Mouse (Mus musculus) layer of hippocampus, adult 2 months (tissue): ENCODE data around the gene Tmprss6. TPM values are rescaled to one million over a fixed set of nuclear protein-coding genes. Genes with fewer than 3 reads are reported as not detected.

Experiments
- DNase-seq, 2 experiments: peaks; one replicate each; pipeline ENCODE4 v3.0.0; 2022; ENCODE audit warnings: low spot score in 2 of 2
- H3K27ac ChIP-seq: fragments of 200-600 bp; 2 replicates; pipeline ENCODE4 v1.8.1; 2022
- H3K4me3 ChIP-seq: fragments of 200-600 bp; 2 replicates; pipeline ENCODE4 v1.8.1; 2022; ENCODE audit warnings: mild to moderate bottlenecking
- CTCF ChIP-seq: fragments of 200-600 bp; conservative IDR thresholded peaks from 2 replicates; pipeline ENCODE4 v1.8.1; 2022; ENCODE audit warnings: antibody characterized with exemption, mild to moderate bottlenecking, moderate library complexity
- total RNA-seq, 2 experiments: library from RNA; stranded (reverse); gene quantifications; 2 replicates each; pipeline ENCODE4 v1.2.3; 2021

Gene Tmprss6
- total RNA-seq, 2 experiments from 2014 or later: 1.9 to 3.0 TPM

DNA sequence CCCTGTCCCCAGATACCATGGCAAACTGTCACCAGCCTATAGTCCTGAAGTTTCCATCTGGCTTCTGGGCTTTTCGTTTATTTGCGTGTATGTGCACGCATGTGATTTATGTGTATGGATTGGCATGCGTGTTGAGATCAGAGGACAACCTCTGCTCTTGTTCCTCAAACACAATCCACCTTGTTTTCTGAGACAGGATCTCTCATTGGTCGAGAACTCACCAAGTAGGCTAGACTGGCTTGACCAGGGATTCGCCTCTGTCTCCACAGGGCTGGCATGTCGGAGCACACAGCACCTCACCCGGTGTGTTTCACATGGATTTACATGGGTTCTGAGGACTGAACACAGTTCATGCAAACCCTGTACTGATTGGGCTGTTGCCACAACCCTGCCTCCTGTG lies 54.3 kb downstream of the Tmprss6 start:
- Histone ChIP-seq H3K4me3 (no peak overlapping the region), H3K27ac (no peak overlapping the region)
- TF ChIP-seq CTCF: no peak
- DNase-seq: no peak

DNA sequence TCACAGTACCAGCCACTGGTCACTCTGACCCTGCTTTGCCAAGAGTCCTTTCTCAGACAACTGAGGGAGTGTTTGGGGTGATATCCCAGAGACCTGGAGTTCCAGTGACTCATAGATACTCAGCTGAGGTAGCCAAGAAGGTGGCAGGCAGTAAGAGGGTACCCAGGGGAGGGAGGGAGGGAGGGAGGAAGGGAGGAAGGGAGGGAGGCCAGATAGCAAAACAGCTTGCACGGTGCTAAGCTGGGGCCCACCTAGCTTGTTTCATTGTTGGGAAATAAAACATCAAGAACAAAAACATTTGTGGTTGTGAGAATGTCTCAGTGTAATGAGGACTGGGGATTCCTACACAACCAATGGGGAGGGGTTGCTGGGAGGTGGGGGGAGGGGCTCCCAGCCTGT lies 54.7 kb downstream of the Tmprss6 start:
- no peak for TF ChIP-seq CTCF
- DNase-seq: no peak
- no peak overlapping the region for H3K4me3 ChIP-seq
- H3K27ac ChIP-seq: no peak overlapping the region

DNA sequence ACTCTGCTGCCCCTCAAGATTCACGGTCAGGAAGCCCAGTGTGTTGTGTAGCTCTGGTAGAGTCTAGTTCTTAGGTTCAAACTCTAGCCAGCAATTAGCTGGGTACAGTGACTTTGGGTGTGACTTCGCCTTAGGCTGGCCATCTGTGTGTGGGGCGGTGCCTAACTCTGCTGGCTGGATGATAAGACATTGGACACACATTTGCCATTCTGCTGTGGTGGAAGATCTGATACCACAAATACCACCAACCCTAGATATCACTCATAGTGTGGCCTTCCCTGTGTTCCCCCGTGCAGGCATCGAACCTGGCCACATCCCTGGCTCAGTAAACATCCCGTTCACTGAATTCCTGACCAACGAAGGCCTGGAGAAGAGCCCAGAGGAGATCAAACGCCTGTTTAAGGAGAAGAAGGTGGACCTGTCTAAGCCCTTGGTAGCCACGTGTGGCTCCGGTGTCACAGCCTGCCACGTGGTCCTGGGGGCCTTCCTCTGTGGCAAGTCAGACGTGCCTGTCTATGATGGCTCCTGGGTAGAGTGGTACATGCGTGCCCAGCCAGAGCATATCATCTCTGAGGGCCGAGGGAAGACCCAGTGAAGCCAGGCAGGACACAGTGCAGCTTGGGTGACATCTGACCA lies 55.2 kb downstream of the Tmprss6 start:
- Histone ChIP-seq H3K4me3 (no peak overlapping the region), H3K27ac (no peak overlapping the region)
- DNase-seq: no peak
- no peak for TF ChIP-seq CTCF

DNA sequence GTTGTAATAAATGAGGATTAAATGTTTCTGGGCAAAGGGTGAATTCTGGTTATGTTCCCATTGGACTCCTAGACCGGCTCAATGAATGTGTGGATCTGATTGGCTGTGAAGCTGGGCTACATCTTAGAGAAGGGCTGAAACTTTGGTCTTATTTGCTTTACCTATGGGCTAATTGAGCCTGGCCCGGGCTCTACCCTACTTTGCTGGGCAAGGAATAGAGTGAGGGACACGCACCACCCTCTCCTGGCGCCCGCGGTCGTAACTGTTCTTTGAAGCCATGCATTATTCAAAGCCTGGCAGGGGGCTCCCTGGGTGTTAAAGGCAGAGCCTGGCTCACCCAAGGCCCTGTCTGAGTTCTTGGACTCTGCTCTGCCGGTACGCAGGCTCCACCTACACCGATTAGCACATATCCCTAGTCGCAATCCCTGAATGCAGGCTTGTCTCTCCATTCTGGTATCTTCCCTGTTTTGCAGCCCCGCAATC lies 58.8 kb downstream of the Tmprss6 start:
- DNase-seq: no peak
- no peak for TF ChIP-seq CTCF
- no peak overlapping the region for H3K27ac ChIP-seq
- peak overlapping the region; percentile 1; the same call in 1 of the 2 replicates for H3K4me3 ChIP-seq

DNA sequence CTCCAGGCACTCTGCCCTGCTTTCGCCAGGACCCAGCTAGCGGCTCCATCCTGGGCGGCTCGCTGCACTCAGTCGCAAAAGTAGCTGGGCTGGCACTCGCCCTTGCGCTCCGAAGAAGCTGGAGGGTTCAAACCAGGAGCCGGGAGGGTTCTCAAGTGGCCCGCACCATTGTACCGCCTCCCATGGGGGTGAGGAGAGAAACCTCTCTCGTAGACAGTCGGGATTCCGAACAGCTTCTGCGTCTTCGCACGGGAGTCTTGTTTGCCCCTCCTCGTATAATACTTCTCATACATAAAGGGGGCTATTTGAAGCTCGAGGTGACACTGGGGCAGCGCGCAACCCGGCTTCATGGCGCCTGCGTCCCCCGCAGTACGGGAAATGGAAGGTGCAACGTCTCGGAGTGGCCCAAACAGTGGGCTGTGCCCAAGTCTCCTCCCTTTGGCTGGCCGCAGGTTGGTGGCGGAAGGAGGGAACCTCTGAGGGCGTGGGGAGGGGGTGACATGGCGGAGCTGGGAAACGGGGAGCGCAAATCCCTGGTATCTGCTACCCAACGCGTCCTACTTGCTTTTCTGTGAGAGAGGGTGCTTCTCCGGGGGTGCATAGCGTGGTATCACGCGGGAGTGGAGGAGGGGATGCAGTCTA lies 62.0 kb downstream of the Tmprss6 start, which contains the start of gene Mpst:
Mpst (plus strand) TSS at position 124 of the 642 bp plus-strand sequence.
- peak within 1 kb of the TSS; percentile 98 for H3K27ac ChIP-seq
- no peak for TF ChIP-seq CTCF
- H3K4me3 ChIP-seq: peak within 1 kb of the TSS; percentile 82
- DNase-seq: peak; percentile 87 to 89

DNA sequence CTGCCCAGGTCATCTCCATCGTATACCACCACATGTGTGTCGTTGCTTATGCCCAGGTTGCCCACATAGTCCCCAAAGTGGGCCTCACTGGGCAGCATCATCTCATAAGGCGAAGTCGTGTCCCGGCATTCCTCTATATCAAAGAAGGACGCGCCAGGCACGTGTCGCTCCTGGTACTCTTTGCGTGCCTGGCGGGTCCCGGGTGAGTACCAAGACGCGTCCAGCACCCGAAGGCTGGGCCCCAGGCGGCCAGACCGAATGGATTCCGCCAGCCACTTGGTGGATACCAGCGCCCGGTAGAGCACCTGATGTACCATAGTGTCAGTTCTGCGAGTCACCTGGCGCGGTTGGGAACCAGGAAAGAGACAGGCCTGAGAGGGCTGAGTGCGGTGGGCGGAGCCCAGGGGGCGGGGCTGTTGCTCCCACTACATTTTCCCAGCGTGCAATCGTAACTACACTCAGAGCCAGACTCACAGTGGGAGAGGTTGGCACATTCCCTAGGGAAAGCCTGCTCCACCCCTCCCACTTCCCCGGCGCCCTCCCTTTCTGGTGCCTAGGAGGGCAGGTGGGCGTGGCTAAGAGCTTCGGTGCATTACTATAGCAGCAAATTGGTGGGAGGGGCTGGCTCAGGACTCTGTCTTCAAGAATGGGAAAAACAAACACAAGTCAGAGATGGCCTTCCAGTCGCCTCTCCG lies 62.8 kb downstream of the Tmprss6 start, which contains the start of gene Tst:
Tst (minus strand) TSS at position 391 of the 695 bp plus-strand sequence.
- TF ChIP-seq CTCF: no peak
- DNase-seq: peak; percentile 89 to 94
- H3K27ac ChIP-seq: peak within 1 kb of the TSS; percentile 98
- H3K4me3 ChIP-seq: peak within 1 kb of the TSS; percentile 82

DNA sequence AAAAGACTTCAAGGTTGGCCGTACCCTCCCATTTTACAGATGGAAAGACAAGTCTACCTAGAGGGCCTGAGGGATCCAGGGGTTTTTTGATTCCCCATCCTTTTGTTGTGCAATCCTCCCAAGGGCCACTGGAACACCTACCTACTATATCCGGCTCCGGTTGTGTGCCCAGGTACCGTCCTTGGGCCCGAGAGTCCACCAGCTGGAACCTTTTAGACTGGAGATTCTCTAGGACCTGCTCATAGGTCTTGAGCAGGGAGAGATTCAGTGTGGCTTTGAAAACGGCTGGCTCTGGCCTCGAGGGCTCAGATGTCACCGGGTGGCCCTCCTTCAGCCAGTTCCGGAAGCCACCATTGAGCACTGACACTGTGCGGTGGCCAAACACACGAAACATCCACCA lies 63.3 kb downstream of the Tmprss6 start:
- peak overlapping the region; percentile 98 for H3K27ac ChIP-seq

DNA sequence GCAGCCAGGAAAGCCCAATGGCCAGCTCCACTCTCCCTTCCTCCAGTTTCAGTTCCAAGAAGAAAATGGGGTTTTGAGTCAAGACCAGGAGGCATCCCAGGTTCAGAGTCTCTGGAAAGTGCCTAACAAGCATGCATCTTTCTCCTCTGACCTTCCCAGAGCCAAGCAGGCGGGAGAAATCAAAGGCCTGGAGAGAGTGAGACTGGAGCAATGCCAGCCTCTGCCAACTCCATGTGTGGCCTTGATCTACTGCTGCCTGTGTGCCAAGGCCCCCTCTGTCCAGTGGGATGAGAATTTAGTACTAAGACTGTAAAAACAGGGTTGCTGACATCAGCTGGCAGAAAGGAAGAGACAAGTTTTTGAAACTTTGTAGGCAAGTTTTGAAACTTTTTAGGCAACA lies 64.5 kb downstream of the Tmprss6 start:
- TF ChIP-seq CTCF: no peak
- no peak for DNase-seq
- peak overlapping the region; percentile 33; the same call in 1 of the 2 replicates for H3K4me3 ChIP-seq
- H3K27ac ChIP-seq: peak overlapping the region; percentile 98

More for the DNA sequence above, 63.3 kb downstream of the Tmprss6 start:
- no peak for DNase-seq
- no peak for TF ChIP-seq CTCF
- peak overlapping the region; percentile 82 for H3K4me3 ChIP-seq

DNA sequence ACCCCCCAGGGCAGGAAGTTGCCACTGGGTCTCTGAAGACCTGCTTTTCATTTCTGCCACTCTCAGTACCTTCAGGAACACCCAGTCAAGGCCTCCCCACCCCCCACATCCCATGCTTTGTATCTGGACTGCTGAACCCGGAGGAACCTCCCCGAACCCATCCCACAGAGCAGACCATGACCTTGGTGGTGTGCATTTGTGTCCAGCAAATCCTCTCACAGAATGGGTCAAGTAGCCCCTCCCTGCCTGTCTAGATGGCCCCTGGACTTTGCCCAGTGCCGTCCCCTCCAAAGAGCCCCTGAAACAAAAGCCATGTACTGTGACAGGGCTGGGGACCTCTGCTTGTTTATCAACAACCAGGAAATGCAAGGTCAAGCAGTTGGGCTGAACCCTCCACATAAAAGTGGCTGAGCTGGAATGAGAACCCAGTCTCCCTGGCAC lies 65.1 kb downstream of the Tmprss6 start:
- TF ChIP-seq CTCF: no peak
- DNase-seq: no peak
- Histone ChIP-seq H3K4me3 (peak overlapping the region; percentile 33; the same call in 1 of the 2 replicates), H3K27ac (peak overlapping the region; percentile 98)

DNA sequence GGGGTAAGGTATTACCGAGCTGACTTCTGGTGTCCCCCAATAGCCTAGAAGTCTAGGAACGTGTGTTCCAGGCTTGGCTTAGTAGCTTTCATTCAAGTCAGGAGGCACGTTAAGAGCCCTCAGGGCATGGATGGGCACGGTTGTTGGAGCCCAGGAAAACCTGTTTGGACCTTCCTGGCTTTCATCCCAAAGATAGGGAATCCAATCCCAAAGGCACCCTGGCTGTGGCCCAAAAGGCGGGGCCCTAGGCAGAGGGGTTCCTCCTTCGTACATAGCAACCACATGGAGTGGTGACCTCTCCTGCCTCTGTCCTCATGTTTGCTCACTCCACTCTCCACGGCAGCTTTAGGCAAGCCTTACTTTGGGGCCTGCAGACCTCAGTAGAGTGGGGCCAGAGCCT lies 66.0 kb downstream of the Tmprss6 start:
- Histone ChIP-seq H3K4me3 (no peak overlapping the region), H3K27ac (peak overlapping the region; percentile 98)
- TF ChIP-seq CTCF: no peak
- DNase-seq: no peak

DNA sequence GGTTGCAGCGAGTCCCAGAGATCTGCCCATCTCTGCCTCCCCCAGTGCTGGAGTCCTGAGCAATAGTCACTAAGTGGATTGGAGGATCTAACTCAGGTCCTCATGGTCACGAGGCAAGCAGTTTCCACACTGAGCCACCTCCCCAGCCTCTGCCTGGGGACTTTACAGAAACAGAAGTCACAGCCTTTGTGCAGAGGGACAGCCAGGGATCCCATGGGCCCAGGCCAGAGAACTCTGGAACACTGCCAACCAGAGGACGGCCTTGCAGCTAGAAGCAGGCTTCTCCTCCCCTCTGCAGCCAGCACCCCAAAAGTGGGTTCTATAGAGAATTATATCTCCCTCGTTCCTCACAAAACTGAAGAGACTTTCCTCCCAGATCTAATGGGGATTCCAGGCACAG lies 66.5 kb downstream of the Tmprss6 start:
- peak overlapping the region; percentile 98 for H3K27ac ChIP-seq
- H3K4me3 ChIP-seq: no peak overlapping the region
- DNase-seq: peak; percentile 47 to 55
- no peak for TF ChIP-seq CTCF

DNA sequence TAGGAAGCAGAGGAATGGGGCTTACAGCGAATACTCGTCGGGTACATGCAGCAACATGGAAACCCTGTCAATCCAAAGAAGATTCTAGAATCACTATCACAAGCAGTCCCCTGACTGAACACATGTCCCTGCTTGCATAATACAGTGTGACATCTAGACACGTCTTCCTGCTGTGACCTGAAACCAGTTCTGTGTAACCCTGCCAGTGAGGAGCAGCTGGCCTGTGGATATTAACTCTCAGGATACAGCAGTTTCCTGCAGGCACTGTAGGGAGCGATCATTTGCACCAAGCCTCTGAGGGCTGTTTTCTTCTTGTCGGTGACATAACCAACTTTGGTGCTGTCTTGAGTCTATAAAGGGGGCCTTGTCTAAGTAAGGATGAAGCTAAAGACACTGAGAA lies 67.1 kb downstream of the Tmprss6 start:
- no peak for TF ChIP-seq CTCF
- no peak overlapping the region for H3K4me3 ChIP-seq
- peak overlapping the region; percentile 98 for H3K27ac ChIP-seq

DNA sequence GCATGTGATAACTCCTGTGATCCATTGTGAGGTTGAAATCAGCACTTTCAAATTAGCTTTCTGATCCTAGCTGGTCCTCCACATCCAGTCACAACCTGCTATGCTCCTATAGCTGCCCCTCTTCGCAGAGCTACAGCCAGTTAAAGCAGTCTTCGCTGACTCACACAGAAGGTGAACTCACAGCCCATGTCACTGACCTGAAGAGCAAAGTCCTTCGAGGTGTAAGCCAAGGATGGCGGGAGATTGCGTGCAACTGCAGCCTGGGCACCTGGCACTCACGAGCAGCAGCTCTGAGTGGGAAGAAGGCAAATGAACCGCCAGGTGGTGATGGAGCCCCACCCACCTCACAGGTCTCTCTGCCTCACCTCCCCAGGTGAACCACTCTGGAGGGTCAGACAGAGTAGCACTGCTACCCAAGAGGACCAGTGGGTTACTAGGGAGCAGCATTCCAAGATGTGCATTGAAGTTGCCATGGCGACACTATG lies 72.9 kb downstream of the Tmprss6 start, which contains the start of gene Tex33:
Tex33 (minus strand) TSS at position 435 of the 485 bp plus-strand sequence.
- DNase-seq: no peak
- H3K4me3 ChIP-seq: no peak within 1 kb of the TSS
- H3K27ac ChIP-seq: no peak within 1 kb of the TSS; the same call in 1 of the 2 replicates
- TF ChIP-seq CTCF: no peak

More for the DNA sequence above, 67.1 kb downstream of the Tmprss6 start:
- no peak for DNase-seq
